In the genomic region with DNA sequence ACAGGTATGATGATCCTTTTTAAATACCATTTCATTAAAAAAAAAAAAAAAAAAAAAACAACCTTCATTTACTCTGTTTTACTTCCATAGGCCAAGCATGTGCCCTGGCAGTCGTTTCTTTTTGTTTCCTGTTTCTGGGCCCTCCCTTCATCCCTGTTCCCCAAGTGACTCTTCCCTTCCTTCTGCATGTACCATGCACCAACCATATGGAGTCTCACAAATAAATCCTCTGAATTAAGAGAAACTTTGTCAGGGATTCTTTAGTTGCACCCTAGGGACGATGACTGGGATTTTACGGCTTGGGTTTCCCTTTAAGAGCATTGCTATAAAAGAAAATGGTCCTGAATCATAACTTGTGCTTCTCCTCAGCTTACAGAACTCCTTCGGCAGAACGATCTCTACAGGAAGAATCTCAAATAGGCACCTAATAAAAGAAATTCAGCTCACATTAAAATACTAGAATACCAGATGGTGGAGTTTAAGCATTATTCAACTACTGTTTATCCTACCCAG, we compare ENCODE assay signal across 23 mouse cellular contexts.
A peak's percentile ranks its signal among the peaks of the same experiment; 100 is the strongest.
DNase-seq lines count a peak whose midpoint lies in the region; ATAC-seq and TF ChIP-seq lines count a peak whose summit lies in the region.
"Had no signal": no experiment of that assay in that cellular context is flagged by ENCODE, and none has a peak within 500 bp of the region (broad histone marks: within the 10 kb centered on the region; RNA-seq: fewer than 3 reads in every experiment).

No protein-coding gene starts in this region.

- peak overlapping the region; percentile 24; the same call in 1 of the 2 replicates for H3K4me2 ChIP-seq in forebrain, postnatal 0 days (ENCODE audit: low read depth)
- H3K4me2 ChIP-seq in forebrain, embryonic 11.5 days (ENCODE audit: low read depth, low read length, severe bottlenecking): no peak overlapping the region
- H3K4me2 ChIP-seq in midbrain, embryonic 14.5 days (ENCODE audit: low read length): no peak overlapping the region
- no peak overlapping the region for H3K4me2 ChIP-seq in midbrain, embryonic 11.5 days
- H3K4me2 ChIP-seq: heart, embryonic 15.5 days; midbrain, embryonic 13.5 days; stomach, embryonic 15.5 days had no signal

- ATAC-seq in forebrain, postnatal 0 days: peak; percentile 2; the same call in 1 of the 2 replicates
- ATAC-seq in forebrain, embryonic 11.5 days (replicated peaks; ENCODE audit: low FRiP score): no peak
- no peak for ATAC-seq in midbrain, embryonic 14.5 days (ENCODE audit: low FRiP score, low TSS enrichment)
- no peak for ATAC-seq in midbrain, embryonic 11.5 days (ENCODE audit: low FRiP score)
- ATAC-seq: inflammation-experienced regulatory T-cells, adult 6 months; midbrain, embryonic 13.5 days had no signal

- peaks cover 3% of the 10 kb centered on the region; the same call in 1 of the 2 replicates for H3K4me1 ChIP-seq in forebrain, postnatal 0 days (ENCODE audit: insufficient read depth)
- H3K4me1 ChIP-seq in forebrain, embryonic 11.5 days (replicated peaks; ENCODE audit: control insufficient read depth, insufficient read depth, low read length): no peaks in the 10 kb centered on the region
- 0 out of 2 replicates have a peak, but pooled peaks cover 3% of the 10 kb centered on the region for H3K4me1 ChIP-seq in midbrain, embryonic 14.5 days (ENCODE audit: control insufficient read depth, insufficient read depth, low read length)
- H3K4me1 ChIP-seq in midbrain, embryonic 11.5 days (ENCODE audit: control insufficient read depth, insufficient read depth, low read length): no peaks in the 10 kb centered on the region
- H3K4me1 ChIP-seq: heart, embryonic 15.5 days; stomach, embryonic 15.5 days had no signal

- no peaks in the 10 kb centered on the region for H3K36me3 ChIP-seq in forebrain, postnatal 0 days (ENCODE audit: insufficient read depth)
- no peaks in the 10 kb centered on the region for H3K36me3 ChIP-seq in forebrain, embryonic 11.5 days (ENCODE audit: control insufficient read depth, insufficient read depth, low read length)
- no peaks in the 10 kb centered on the region for H3K36me3 ChIP-seq in midbrain, embryonic 14.5 days (ENCODE audit: control insufficient read depth, insufficient read depth, low read length)
- no peaks in the 10 kb centered on the region for H3K36me3 ChIP-seq in midbrain, embryonic 11.5 days (ENCODE audit: control insufficient read depth, insufficient read depth, low read length)
- H3K36me3 ChIP-seq: heart, embryonic 15.5 days; hindbrain, embryonic 10.5 days; midbrain, embryonic 13.5 days; stomach, embryonic 15.5 days had no signal

- TF ChIP-seq CTCF in forebrain, postnatal 0 days (IDR thresholded peaks at IDR 0.05; ENCODE audit: low read depth): no peak

- H3K4me3 ChIP-seq in forebrain, postnatal 0 days (ENCODE audit: low read depth, low read length): no peak overlapping the region
- H3K4me3 ChIP-seq in forebrain, embryonic 11.5 days (ENCODE audit: low read depth, low read length): no peak overlapping the region
- no peak overlapping the region for H3K4me3 ChIP-seq in midbrain, embryonic 14.5 days (replicated peaks; ENCODE audit: low read depth, low read length)
- no peak overlapping the region for H3K4me3 ChIP-seq in midbrain, embryonic 11.5 days (ENCODE audit: low read depth, low read length)
- H3K4me3 ChIP-seq: erythroblast, embryonic 14.5 days; gastrocnemius, adult 2 months; heart, embryonic 15.5 days; hindbrain, embryonic 10.5 days; left cerebral cortex, adult 2 months; midbrain, embryonic 13.5 days; stomach, embryonic 15.5 days had no signal

- no peak overlapping the region for H3K9ac ChIP-seq in forebrain, postnatal 0 days
- no peak overlapping the region for H3K9ac ChIP-seq in forebrain, embryonic 11.5 days (ENCODE audit: low read length)
- no peak overlapping the region for H3K9ac ChIP-seq in midbrain, embryonic 14.5 days (replicated peaks; ENCODE audit: low read length)
- H3K9ac ChIP-seq in midbrain, embryonic 11.5 days (ENCODE audit: low read length): no peak overlapping the region
- H3K9ac ChIP-seq: heart, embryonic 15.5 days; midbrain, embryonic 13.5 days; stomach, embryonic 15.5 days had no signal

- intact Hi-C loops in heart, postnatal 14 days (cut with DNase I): no loop called here

- DNase-seq in forebrain, postnatal 0 days: no peak
- no peak for DNase-seq in forebrain, embryonic 11.5 days (ENCODE audit: low spot score)
- DNase-seq in midbrain, embryonic 14.5 days: peak; percentile 31
- no peak for DNase-seq in midbrain, embryonic 11.5 days (ENCODE audit: low spot score, missing footprints)
- peak; percentile 46 for DNase-seq in forelimb bud, embryonic 11.5 days (ENCODE audit: low read depth, low spot score)
- DNase-seq in telencephalon, adult 2 months (ENCODE audit: low read depth, low spot score): peak; percentile 22
- DNase-seq in heart, postnatal 14 days: no peak
- DNase-seq in adipocyte (ENCODE audit: low spot score): no peak
- DNase-seq: adrenal gland, adult 2 months; cerebellum, postnatal 14 days; embryo, embryonic 11 days; gastrocnemius, adult 2 months; heart, adult 18-20 months; kidney, adult 9 months; lung, adult 18-20 months; lung, postnatal 36 days had no signal

- WGBS in forebrain, postnatal 0 days: 37% methylated on average over 5 of the region's 5 CpGs
- WGBS in forebrain, embryonic 11.5 days: 85% methylated on average over 5 of the region's 5 CpGs
- 70% methylated on average over 5 of the region's 5 CpGs for whole genome bisulfite sequencing in midbrain, embryonic 14.5 days
- 89% methylated on average over 5 of the region's 5 CpGs for WGBS in midbrain, embryonic 11.5 days

- no peak overlapping the region for H3K27ac ChIP-seq in forebrain, postnatal 0 days (ENCODE audit: low read depth, low read length)
- no peak overlapping the region for H3K27ac ChIP-seq in forebrain, embryonic 11.5 days (ENCODE audit: low read depth, low read length)
- no peak overlapping the region for H3K27ac ChIP-seq in midbrain, embryonic 14.5 days (replicated peaks; ENCODE audit: low read depth, low read length)
- no peak overlapping the region for H3K27ac ChIP-seq in midbrain, embryonic 11.5 days (ENCODE audit: low read depth, low read length)
- H3K27ac ChIP-seq: gastrocnemius, adult 2 months; heart, embryonic 15.5 days; hindbrain, embryonic 10.5 days; left cerebral cortex, adult 2 months; midbrain, embryonic 13.5 days; stomach, embryonic 15.5 days had no signal

- no peaks in the 10 kb centered on the region for H3K9me3 ChIP-seq in forebrain, postnatal 0 days (ENCODE audit: low read length)
- H3K9me3 ChIP-seq in forebrain, embryonic 11.5 days (ENCODE audit: control insufficient read depth, low read length): no peaks in the 10 kb centered on the region
- no peaks in the 10 kb centered on the region for H3K9me3 ChIP-seq in midbrain, embryonic 14.5 days (ENCODE audit: control insufficient read depth, low read length)
- H3K9me3 ChIP-seq in midbrain, embryonic 11.5 days (ENCODE audit: control insufficient read depth, low read length): no peaks in the 10 kb centered on the region
- H3K9me3 ChIP-seq: heart, embryonic 15.5 days; hindbrain, embryonic 10.5 days; stomach, embryonic 15.5 days had no signal

- no peaks in the 10 kb centered on the region for H3K27me3 ChIP-seq in forebrain, postnatal 0 days (ENCODE audit: insufficient read depth, low read length)
- no peaks in the 10 kb centered on the region for H3K27me3 ChIP-seq in forebrain, embryonic 11.5 days (ENCODE audit: control insufficient read depth, insufficient read depth, low read length)
- no peaks in the 10 kb centered on the region for H3K27me3 ChIP-seq in midbrain, embryonic 14.5 days (ENCODE audit: control insufficient read depth, insufficient read depth, low read length)
- no peaks in the 10 kb centered on the region for H3K27me3 ChIP-seq in midbrain, embryonic 11.5 days (ENCODE audit: control insufficient read depth, insufficient read depth, low read length)
- H3K27me3 ChIP-seq: heart, embryonic 15.5 days; midbrain, embryonic 13.5 days; stomach, embryonic 15.5 days had no signal

Comparison
In these comparisons a context has a peak if more than half of its experiments do, and no peak if none do; other contexts are left out.
1. DNase-seq: peak in midbrain, embryonic 14.5 days (single experiment), forelimb bud, embryonic 11.5 days (single experiment) and telencephalon, adult 2 months (single experiment); none in forebrain, postnatal 0 days (single experiment), forebrain, embryonic 11.5 days (single experiment), midbrain, embryonic 11.5 days (single experiment), heart, postnatal 14 days (0 of 2) and adipocyte (single experiment).